Mouse (Mus musculus) liver, adult 2 months (tissue): ENCODE results near the gene Atp5j2.

Experiments used
- CTCF ChIP-seq: fragments of 200-500 bp; IDR thresholded peaks from 2 replicates; pipeline ENCODE4 v1.5.1; 2011; ENCODE audit warnings: low read depth, low read length, control low read depth
- POLR2A ChIP-seq: fragments of 200-500 bp; IDR thresholded peaks from 2 replicates; pipeline ENCODE4 v1.6.1; 2011; ENCODE audit warnings: low read length, control low read depth; ENCODE audit not compliant: insufficient read depth; ENCODE audit errors: extremely low read depth

DNA sequence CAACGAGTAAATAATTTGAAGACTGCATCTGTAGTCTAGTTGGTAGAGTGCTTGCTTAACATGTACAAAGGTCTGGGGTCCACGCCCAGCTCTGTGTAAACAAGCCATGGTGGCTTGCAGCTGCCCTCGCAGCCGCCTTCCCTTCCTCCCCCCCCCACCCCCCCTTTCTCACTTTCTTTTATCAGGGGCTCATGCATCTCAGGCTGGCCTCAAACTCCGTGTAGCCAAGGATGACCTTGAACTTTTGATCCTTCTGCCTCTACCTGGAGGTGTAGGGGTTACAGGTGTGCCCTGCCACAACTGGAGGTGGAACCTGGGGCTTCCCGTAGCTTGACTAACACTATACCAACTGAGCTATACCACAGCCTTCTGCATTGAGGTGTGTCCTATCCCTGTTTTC lies 25.9 kb upstream of the Atp5j2 start:
- TF ChIP-seq POLR2A (no peak), CTCF (no peak)
